Mouse (Mus musculus) stomach, postnatal 0 days (tissue): Measurements from ENCODE around the gene Gpr75.

Experiments used
- CTCF ChIP-seq: IDR thresholded peaks from 2 replicates; pipeline ENCODE4 v1.5.1; 2016; ENCODE audit warnings: antibody characterized with exemption, low read depth, mild to moderate bottlenecking, moderate library complexity
- EP300 ChIP-seq: optimal IDR thresholded peaks from 2 replicates; pipeline ENCODE3; 2016; ENCODE audit warnings: antibody characterized with exemption

- no peak for TF ChIP-seq CTCF
- no peak for TF ChIP-seq EP300
Observed at GRCm38 (mm10) chr11:30920641-30921040, 35.5 kb downstream of the Gpr75 start.
